Comparison of ENCODE assay signal across 17 mouse cellular contexts in the genomic region with DNA sequence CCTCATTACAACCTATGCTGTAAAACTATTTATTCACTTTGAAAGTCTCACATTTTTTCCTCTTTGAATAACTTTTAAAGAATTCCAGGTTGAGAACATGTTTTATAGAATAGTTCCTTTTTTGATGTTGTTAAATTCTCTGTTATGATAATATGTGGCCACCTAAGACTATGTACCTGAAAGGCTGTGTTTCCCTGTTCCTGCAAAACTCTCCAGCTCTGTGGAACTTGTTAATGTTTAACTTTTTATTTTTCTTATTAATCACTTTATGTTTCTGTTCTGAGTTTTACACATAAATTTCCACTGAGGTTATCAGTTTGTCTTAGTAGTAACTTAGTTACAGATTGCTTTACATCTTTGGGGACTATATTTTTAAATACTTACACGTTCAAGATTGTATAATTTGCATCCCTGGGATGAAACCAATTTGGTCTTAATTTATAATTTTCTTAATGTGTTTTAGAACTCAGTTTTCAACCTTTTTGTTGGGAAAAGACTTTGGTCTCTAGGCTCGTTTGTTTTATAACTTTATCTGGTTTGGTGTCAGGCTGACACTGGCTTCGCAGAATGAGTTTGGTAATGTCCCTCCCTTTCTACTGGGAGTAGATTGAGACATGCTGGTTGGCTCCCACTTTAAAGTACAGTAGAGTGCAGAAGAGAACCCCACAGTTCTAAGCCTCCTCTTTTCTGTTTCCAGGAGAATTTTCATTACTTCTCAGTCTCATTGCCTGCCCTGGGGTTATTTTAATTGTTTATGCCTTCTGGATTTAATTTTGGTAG.
"Had no signal": no experiment of that assay in that cellular context is flagged by ENCODE, and none has a peak within 500 bp of the region (broad histone marks: within the 10 kb centered on the region; RNA-seq: fewer than 3 reads in every experiment).

No protein-coding gene starts in this region.

- H3K27me3 ChIP-seq: lung, embryonic 15.5 days; megakaryocyte, embryonic 14.5 days; midbrain, embryonic 13.5 days; midbrain, embryonic 15.5 days; neural tube, embryonic 12.5 days; stomach, embryonic 15.5 days had no signal

- H3K36me3 ChIP-seq: lung, embryonic 15.5 days; midbrain, embryonic 13.5 days; midbrain, embryonic 15.5 days; neural tube, embryonic 12.5 days; stomach, embryonic 15.5 days had no signal

- H3K4me2 ChIP-seq: lung, embryonic 15.5 days; midbrain, embryonic 11.5 days; midbrain, embryonic 13.5 days; midbrain, embryonic 15.5 days; neural tube, embryonic 12.5 days; stomach, embryonic 15.5 days had no signal

- H3K9me3 ChIP-seq: lung, embryonic 15.5 days; megakaryocyte, embryonic 14.5 days; midbrain, embryonic 13.5 days; midbrain, embryonic 15.5 days; neural tube, embryonic 12.5 days; stomach, embryonic 15.5 days had no signal

- H3K27ac ChIP-seq: lung, embryonic 15.5 days; macrophage; midbrain, embryonic 13.5 days; midbrain, embryonic 15.5 days; neural tube, embryonic 12.5 days; stomach, embryonic 15.5 days; stomach, postnatal 0 days had no signal

- DNase-seq: lung, adult 2 months; lung, postnatal 14 days; lung, postnatal 36 days; right cerebral cortex, postnatal 14 days; thymus, adult 2 months; thymus, postnatal 25 days; thymus, postnatal 4 days had no signal

- H3K4me1 ChIP-seq: lung, embryonic 15.5 days; megakaryocyte, embryonic 14.5 days; midbrain, embryonic 13.5 days; midbrain, embryonic 15.5 days; neural tube, embryonic 12.5 days; stomach, embryonic 15.5 days had no signal

- H3K4me3 ChIP-seq: lung, embryonic 15.5 days; megakaryocyte, embryonic 14.5 days; midbrain, embryonic 13.5 days; midbrain, embryonic 15.5 days; neural tube, embryonic 12.5 days; stomach, embryonic 15.5 days had no signal

- ATAC-seq: lung, postnatal 0 days; midbrain, embryonic 13.5 days; midbrain, embryonic 15.5 days had no signal

- H3K9ac ChIP-seq: lung, embryonic 15.5 days; midbrain, embryonic 13.5 days; midbrain, embryonic 15.5 days; neural tube, embryonic 12.5 days; stomach, embryonic 15.5 days had no signal
